Mouse (Mus musculus) embryonic facial prominence, embryonic 10.5 days (tissue): ENCODE measurements around the gene Cd5. TPM values are rescaled to one million over a fixed set of nuclear protein-coding genes. Genes with fewer than 3 reads are reported as not detected.

Experiments
- DNase-seq: peaks from one replicate; pipeline ENCODE4 v3.0.0-alpha.2; 2017; ENCODE audit warnings: low spot score
- H3K27ac ChIP-seq: fragments of 300-500 bp; sonication (generic); replicated peaks from 2 replicates; pipeline ENCODE4 v1.5.1; 2016; ENCODE audit warnings: mild to moderate bottlenecking
- H3K27me3 ChIP-seq: fragments of 300-500 bp; sonication (generic); replicated peaks from 2 replicates; pipeline ENCODE4 v1.6.1; 2016; ENCODE audit warnings: low read depth, mild to moderate bottlenecking; ENCODE audit not compliant: poor library complexity, severe bottlenecking
- H3K36me3 ChIP-seq: fragments of 300-500 bp; sonication (generic); replicated peaks from 2 replicates; pipeline ENCODE4 v1.6.1; 2016; ENCODE audit warnings: mild to moderate bottlenecking, moderate library complexity
- H3K4me1 ChIP-seq: fragments of 300-500 bp; sonication (generic); 2 replicates; pipeline ENCODE4 v1.6.1; 2016
- H3K4me3 ChIP-seq: fragments of 300-500 bp; sonication (generic); 2 replicates; pipeline ENCODE4 v1.5.1; 2016; ENCODE audit warnings: mild to moderate bottlenecking, moderate library complexity
- H3K9me3 ChIP-seq: fragments of 300-500 bp; sonication (generic); 2 replicates; pipeline ENCODE4 v1.6.1; 2016; ENCODE audit warnings: mild to moderate bottlenecking
- WGBS: fragments of 180-500 bp; shearing (Covaris S2); methylation state at CpG from one replicate; pipeline ENCODE4 v1.1.7; 2016; 5-methylcytosine and 5-hydroxymethylcytosine counted together
- polyA plus RNA-seq: library from polyadenylated mRNA; unstranded; fragments of >200 nt; fragmentation: Nextera tagmentation; extraction: Ambion mirVana; gene quantifications from 2 replicates; pipeline ENCODE4 v1.2.1, GENCODE M21; 2016

Cd5 gene
- polyA plus RNA-seq, 1 experiment from 2014 or later: 0.15 TPM

DNA sequence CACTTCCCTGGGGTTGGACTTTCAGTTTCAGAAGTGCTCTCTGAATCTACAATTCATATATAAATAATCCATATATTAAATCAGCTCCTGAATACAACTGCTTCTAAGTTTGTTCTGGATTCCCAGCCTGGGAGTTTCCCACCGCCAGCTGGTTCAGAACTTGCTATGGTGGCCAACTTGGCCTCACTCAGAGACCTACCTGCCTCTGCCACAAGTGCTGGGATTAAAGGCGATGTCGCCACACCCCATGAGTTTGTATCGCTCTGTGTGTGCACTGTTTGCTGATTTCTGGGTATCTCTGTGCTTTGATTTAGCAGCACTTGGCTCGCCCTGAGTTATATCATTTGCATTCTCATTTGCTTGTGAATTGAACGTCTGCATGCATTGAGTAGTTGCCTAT is 13.3 kb upstream of the Cd5 start:
- no peak for DNase-seq
- H3K27me3 ChIP-seq: no peaks in the 10 kb centered on the region
- H3K4me3 ChIP-seq: no peak overlapping the region
- no peaks in the 10 kb centered on the region for H3K9me3 ChIP-seq
- 89% methylated on average over 6 of the region's 6 CpGs for WGBS
- H3K36me3 ChIP-seq: no peaks in the 10 kb centered on the region
- H3K27ac ChIP-seq: no peak overlapping the region
- no peaks in the 10 kb centered on the region for H3K4me1 ChIP-seq

DNA sequence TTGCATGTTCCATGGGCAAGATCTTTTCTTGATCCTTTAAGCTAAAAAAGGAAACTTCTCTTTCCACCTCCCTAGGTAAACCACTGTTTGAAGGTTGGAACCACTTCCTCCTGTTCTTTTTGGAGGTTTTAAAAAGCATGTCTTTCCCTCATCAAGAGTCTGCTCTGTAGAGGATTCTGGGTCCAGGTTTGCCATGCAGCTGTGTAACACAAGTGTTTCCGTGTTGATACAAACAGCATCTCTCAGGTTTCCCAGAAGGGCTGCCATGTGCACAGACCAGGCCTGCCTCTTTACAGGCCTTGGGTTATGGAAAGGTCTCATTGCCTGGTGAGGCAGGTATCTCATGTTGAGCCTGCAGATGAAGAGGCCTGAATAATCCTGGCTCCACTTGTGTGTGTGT is 12.8 kb upstream of the Cd5 start:
- no peaks in the 10 kb centered on the region for H3K9me3 ChIP-seq
- H3K27me3 ChIP-seq: no peaks in the 10 kb centered on the region
- DNase-seq: no peak
- H3K36me3 ChIP-seq: no peaks in the 10 kb centered on the region
- H3K4me1 ChIP-seq: no peaks in the 10 kb centered on the region
- 88% methylated on average over 1 of the region's 1 CpGs for WGBS
- no peak overlapping the region for H3K27ac ChIP-seq
- H3K4me3 ChIP-seq: no peak overlapping the region

DNA sequence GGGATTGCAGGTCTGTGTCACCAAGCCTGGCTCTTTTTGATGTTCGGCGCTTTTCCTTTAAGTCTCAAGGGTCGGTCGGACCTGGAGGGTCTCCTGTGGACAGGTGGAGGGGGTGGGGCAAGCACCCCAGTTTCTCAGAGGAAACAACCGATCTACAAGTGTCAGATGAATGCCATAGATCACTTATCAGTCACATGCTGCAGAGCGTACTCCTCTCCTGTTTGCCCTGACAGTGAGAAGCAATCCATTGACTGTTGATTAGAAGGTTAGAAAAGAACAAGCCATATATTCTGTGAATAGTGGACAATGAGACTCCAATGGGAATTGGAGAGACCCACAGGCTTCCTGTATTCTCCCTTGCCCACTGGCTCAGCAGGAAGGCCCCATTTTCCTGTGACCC is 11.4 kb upstream of the Cd5 start:
- no peak for DNase-seq
- Histone ChIP-seq H3K9me3 (no peaks in the 10 kb centered on the region), H3K36me3 (no peaks in the 10 kb centered on the region), H3K4me3 (no peak overlapping the region), H3K4me1 (no peaks in the 10 kb centered on the region), H3K27ac (no peak overlapping the region), H3K27me3 (no peaks in the 10 kb centered on the region)
- WGBS: 83% methylated on average over 6 of the region's 6 CpGs

DNA sequence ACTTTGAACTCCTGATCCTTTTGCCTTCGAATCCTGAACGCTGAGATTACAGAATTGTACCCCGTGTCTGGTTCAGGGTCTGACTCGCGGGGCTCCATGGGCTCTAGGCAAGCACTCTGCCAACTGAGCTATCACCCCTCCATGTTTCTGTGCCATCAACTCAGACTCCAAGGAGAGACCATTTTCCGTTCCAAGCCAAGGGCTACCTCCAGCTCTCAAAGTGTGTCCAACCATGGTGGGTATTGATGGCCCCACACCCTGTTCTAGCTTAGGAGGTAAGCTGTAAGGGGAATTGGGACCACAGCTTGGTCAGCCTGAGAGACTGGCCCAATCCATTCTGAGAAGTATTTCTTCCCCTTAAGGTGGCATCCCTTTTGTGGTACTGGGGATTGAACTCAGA is 10.5 kb upstream of the Cd5 start:
- WGBS: 85% methylated on average over 6 of the region's 6 CpGs
- Histone ChIP-seq H3K4me3 (no peak overlapping the region), H3K4me1 (no peaks in the 10 kb centered on the region), H3K36me3 (no peaks in the 10 kb centered on the region), H3K27me3 (no peaks in the 10 kb centered on the region), H3K9me3 (no peaks in the 10 kb centered on the region), H3K27ac (no peak overlapping the region)
- no peak for DNase-seq

DNA sequence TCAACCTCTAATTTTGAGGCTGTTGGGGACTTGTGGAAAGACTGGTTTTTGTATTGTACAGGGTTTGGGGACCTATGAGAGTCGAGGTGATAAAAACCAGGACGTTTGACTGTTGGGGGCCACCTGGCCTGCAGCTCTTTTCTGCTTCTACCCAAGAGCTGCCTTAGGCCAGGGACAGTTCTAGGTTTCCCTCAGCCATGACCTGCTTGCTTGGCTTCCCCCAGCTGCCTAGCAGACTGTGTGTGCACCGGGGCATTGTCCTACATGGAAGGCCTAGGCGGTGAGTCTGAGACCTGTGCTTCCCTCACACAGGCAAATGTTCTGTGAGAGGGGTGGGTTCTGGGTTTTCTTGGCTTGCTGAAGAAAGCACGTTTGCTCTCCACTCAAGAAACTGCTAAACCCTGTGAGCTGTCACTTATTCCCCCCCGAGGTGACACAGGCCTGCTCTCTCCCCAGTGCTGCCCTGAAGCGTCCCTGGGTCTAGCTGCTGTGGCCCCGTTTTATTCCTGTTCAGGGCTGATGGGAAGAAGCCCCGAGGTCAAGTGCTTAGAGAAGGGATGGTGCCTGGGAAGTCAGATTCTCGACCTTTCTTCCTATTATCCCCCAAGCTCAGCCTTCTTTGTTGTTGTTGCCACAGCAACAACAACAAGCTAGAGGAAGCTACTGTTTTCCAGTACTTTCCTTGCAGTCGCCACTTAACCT is 9.8 kb upstream of the Cd5 start:
- H3K9me3 ChIP-seq: no peaks in the 10 kb centered on the region
- H3K27me3 ChIP-seq: no peaks in the 10 kb centered on the region
- WGBS: 56% methylated on average over 11 of the region's 11 CpGs
- H3K27ac ChIP-seq: no peak overlapping the region
- DNase-seq: no peak
- H3K4me1 ChIP-seq: no peaks in the 10 kb centered on the region
- H3K4me3 ChIP-seq: no peak overlapping the region
- no peaks in the 10 kb centered on the region for H3K36me3 ChIP-seq

DNA sequence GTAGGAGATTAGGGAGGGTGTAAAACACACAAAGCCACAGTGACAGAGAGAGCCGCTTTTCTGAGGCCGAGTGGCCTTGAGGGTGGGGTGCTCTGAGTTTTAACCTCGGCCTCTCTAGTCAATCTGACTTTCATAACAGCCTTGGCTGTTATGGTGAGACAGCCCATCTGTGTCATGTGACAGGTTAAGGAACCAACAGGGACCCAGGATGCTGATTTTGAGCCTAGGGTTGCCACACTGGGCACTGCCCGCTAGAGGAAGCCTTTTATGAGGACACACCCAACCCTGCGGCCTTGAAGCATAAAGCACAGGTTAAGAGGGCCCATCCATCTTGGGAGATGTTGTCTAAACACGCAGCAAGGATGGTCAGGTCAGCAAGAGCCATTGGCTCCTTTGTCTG is 8.9 kb upstream of the Cd5 start:
- Histone ChIP-seq H3K27ac (no peak overlapping the region), H3K9me3 (no peaks in the 10 kb centered on the region), H3K36me3 (no peaks in the 10 kb centered on the region), H3K4me1 (no peaks in the 10 kb centered on the region), H3K27me3 (no peaks in the 10 kb centered on the region), H3K4me3 (no peak overlapping the region)
- 88% methylated on average over 6 of the region's 6 CpGs for WGBS
- DNase-seq: no peak

DNA sequence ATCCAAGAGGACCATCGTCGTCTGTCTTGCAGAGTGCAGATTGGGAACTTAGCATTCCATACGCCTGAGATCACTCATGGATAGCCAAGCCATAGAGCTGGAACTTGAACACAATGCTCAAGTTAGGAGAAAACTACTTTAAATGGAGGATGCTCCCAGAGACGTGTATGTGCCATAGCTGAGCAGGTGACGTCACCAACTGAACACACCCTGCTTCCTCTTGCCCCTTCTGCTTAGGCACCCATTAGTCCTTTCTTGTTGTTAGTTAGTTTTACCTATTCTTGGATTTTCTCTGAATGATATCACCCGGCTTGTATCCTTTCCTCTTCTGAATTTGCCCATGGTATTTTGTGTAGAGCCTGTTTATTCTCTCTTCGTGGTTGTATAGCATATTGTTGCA is 8.4 kb upstream of the Cd5 start:
- Histone ChIP-seq H3K27me3 (no peaks in the 10 kb centered on the region), H3K27ac (no peak overlapping the region), H3K9me3 (no peaks in the 10 kb centered on the region), H3K4me3 (no peak overlapping the region), H3K36me3 (no peaks in the 10 kb centered on the region), H3K4me1 (peaks cover 3% of the 10 kb centered on the region; the same call in 1 of the 2 replicates)
- DNase-seq: no peak
- WGBS: 82% methylated on average over 7 of the region's 7 CpGs

DNA sequence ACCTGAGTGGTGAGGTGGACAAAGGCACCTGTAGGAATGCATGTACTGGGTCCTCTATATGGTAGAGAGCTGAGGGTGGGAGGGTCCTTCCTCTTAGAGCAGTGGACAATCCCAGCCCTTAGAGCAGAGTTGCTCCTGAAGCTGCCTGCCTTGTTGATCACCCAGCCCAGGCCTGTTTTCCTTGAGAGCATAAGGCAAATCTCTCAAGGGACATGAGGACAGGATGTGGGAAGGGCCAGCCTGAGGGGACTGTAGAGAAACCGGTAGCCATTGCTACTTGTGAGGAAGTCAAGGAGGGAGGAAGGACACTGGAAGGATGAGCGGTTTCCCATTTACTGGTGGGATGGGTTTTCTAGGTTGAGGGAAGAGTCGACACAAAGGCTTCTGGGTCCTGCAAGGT is 3.8 kb upstream of the Cd5 start:
- WGBS: 74% methylated on average over 3 of the region's 3 CpGs
- no peak for DNase-seq

DNA sequence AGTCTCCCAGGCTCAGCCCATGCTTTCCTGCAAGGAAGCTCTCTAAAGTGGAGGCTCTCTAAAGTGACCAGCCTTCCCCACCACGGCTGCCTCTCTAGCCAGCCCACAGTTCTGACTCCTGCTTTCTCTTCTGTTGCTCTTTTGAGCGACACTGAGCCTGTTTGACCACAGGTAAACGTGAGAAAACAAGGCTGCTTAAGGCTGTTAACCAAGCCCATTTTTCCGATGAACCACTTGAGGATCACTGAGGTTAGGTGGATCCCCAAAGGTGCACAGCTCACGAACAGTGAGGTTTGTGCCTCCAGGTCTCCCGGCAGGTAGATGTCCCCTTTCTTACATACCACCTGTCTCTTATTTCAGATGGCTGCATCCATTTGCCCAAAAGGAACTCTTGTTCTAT is 3.3 kb upstream of the Cd5 start:
- no peaks in the 10 kb centered on the region for H3K36me3 ChIP-seq
- no peak overlapping the region for H3K4me3 ChIP-seq
- no peak for DNase-seq
- WGBS: 82% methylated on average over 6 of the region's 6 CpGs
- no peaks in the 10 kb centered on the region for H3K9me3 ChIP-seq
- H3K27me3 ChIP-seq: no peaks in the 10 kb centered on the region
- H3K27ac ChIP-seq: no peak overlapping the region
- peaks cover 14% of the 10 kb centered on the region for H3K4me1 ChIP-seq

More for the DNA sequence above, 3.8 kb upstream of the Cd5 start:
- peaks cover 14% of the 10 kb centered on the region for H3K4me1 ChIP-seq
- no peaks in the 10 kb centered on the region for H3K36me3 ChIP-seq
- no peak overlapping the region for H3K4me3 ChIP-seq
- H3K27ac ChIP-seq: no peak overlapping the region
- no peaks in the 10 kb centered on the region for H3K27me3 ChIP-seq
- no peaks in the 10 kb centered on the region for H3K9me3 ChIP-seq

DNA sequence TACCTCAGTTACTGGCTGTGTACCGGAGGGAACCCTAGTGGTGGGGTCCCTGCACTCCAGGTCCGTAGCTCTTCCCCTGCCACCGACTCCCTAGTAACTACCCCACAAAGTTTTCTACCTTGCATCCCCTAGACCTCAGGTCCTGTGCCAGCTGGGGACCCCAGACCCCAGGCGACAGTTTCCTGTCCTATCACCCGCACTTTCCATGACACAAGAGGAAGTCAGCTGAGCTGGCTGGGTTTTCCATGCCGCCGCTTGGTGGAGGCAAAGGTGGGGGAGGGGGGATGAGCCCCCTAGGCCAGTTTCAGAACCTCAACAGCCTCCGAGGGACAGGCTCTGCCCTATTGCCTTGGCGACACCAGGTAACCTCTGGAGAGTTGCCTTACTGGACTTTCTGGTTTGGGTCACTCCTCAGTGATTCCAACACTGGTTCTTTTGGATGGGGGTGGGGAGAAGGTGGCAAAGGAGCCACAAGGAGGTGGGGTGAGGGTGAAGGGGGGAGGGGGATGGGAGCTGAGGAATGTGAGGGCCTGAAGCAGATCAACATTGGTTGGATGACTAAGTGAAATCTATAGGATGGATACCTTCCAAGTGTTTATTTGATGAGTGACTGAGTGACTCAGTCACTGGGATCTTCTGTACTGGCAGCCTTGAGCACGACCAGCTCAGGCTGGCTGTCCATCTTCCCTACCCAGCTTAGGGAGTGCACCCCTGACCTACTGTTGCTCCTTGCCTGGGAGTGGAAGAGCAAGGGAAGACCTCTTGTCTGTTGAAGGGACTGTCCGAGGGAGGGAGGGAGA is 2.0 kb upstream of the Cd5 start:
- Histone ChIP-seq H3K27me3 (no peaks in the 10 kb centered on the region), H3K27ac (peak overlapping the region; percentile 16; the same call in 1 of the 2 replicates), H3K9me3 (no peaks in the 10 kb centered on the region), H3K4me1 (peaks cover 14% of the 10 kb centered on the region), H3K4me3 (no peak overlapping the region), H3K36me3 (no peaks in the 10 kb centered on the region)
- peak; percentile 46 for DNase-seq
- 40% methylated on average over 11 of the region's 11 CpGs for WGBS

DNA sequence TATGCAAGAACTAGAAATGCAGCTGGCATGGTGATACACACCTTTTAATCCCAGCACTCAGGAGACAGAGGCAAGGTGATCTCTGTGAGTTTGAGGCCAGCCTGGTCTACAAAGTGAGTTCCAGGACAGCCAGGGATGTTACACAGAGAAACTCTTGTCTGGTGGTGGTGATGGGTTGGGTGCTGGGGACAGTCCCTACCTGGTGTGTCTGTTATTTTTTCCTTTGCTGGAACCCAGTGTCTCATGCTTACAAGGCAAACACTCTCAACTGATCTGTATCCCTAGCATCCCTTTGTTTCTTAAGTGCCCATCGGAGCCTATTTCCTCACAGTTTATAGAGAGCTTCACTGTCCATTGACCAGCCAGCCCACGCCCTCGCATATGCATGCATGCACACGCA is 1.1 kb upstream of the Cd5 start:
- WGBS: 92% methylated on average over 4 of the region's 4 CpGs

DNA sequence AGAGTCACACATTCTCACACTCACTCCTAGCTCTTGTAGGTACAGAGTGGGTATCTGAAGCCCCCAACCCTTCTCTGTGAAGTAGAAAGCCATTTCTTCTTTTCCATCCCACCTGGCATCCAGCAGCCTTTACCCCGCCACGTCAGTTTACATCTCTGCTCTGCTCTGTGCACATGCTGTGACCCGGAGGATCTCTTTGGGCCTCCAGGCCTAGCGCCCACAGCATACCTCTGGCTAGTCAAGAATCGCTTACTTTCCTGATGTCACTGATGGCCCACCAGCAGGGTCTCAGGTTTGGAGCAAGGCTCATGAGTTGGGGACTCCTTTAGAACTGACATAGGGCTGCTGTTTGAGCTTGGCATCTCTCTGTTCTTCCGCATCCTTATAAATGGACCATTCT is 764 bp downstream of the Cd5 start:
- no peaks in the 10 kb centered on the region for H3K9me3 ChIP-seq
- no peak overlapping the region for H3K4me3 ChIP-seq
- no peak for DNase-seq
- no peaks in the 10 kb centered on the region for H3K27me3 ChIP-seq
- no peak overlapping the region for H3K27ac ChIP-seq
- H3K4me1 ChIP-seq: peaks cover 14% of the 10 kb centered on the region
- 88% methylated on average over 6 of the region's 6 CpGs for WGBS
- no peaks in the 10 kb centered on the region for H3K36me3 ChIP-seq

More for the DNA sequence above, 1.1 kb upstream of the Cd5 start:
- DNase-seq: no peak
- Histone ChIP-seq H3K4me3 (no peak overlapping the region), H3K36me3 (no peaks in the 10 kb centered on the region), H3K27ac (no peak overlapping the region), H3K27me3 (no peaks in the 10 kb centered on the region), H3K9me3 (no peaks in the 10 kb centered on the region), H3K4me1 (peaks cover 14% of the 10 kb centered on the region)

DNA sequence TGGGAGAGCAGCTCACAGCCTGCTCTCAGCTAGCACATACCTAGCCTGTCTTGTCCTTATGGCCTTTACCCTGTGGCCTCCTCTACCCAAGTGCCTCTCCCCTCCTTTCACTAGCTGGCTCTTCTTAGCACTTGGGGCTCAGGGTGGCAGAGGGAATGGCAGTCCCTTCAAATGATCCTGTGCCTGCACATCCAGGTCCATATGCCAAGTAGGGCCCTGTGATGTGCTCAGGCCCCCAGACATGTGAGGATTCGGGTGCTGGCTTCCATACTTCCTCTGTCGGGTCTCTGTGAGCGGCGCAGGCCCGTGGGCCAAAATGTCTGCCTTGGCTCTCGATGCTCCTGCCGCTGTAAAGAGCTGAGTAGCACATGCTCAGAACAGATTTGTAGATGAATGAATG is 2.9 kb downstream of the Cd5 start:
- DNase-seq: no peak
- WGBS: 95% methylated on average over 7 of the region's 7 CpGs
- Histone ChIP-seq H3K4me1 (peaks cover 4% of the 10 kb centered on the region), H3K9me3 (no peaks in the 10 kb centered on the region), H3K4me3 (no peak overlapping the region), H3K36me3 (no peaks in the 10 kb centered on the region), H3K27me3 (no peaks in the 10 kb centered on the region), H3K27ac (no peak overlapping the region)
